Mouse (Mus musculus) forebrain, embryonic 11.5 days (tissue): ENCODE results near the gene Cyp26c1. TPM values are rescaled to one million over a fixed set of nuclear protein-coding genes. Genes with fewer than 3 reads are reported as not detected.
A peak's percentile ranks its signal among the peaks of the same experiment; 100 is the strongest.

Source experiments
- ATAC-seq: fragments of 200-750 bp; cut with Nextera tagmentation; replicated peaks from 2 replicates; pipeline ENCODE4 v1.8.0; 2017; ENCODE audit warnings: moderate TSS enrichment; ENCODE audit not compliant: low FRiP score
- DNase-seq: peaks from one replicate; pipeline ENCODE4 v3.0.0-alpha.2; 2017; ENCODE audit warnings: low spot score
- H3K27ac ChIP-seq: fragments of 300-500 bp; sonication (generic); 2 replicates; pipeline ENCODE4 v1.5.1; 2014; ENCODE audit warnings: low read depth, low read length
- H3K27me3 ChIP-seq: fragments of 300-500 bp; sonication (generic); 2 replicates; pipeline ENCODE4 v1.6.1; 2014; ENCODE audit warnings: mild to moderate bottlenecking, low read length, mixed read lengths; ENCODE audit not compliant: control insufficient read depth, insufficient read depth
- H3K36me3 ChIP-seq: fragments of 300-500 bp; sonication (generic); 2 replicates; pipeline ENCODE4 v1.6.1; 2014; ENCODE audit warnings: mild to moderate bottlenecking, low read length, moderate library complexity, mixed read lengths; ENCODE audit not compliant: control insufficient read depth, insufficient read depth
- H3K4me1 ChIP-seq: fragments of 300-500 bp; sonication (generic); replicated peaks from 2 replicates; pipeline ENCODE4 v1.6.1; 2014; ENCODE audit warnings: low read length, mixed read lengths; ENCODE audit not compliant: control insufficient read depth, insufficient read depth
- H3K4me2 ChIP-seq: fragments of 300-500 bp; sonication (generic); 2 replicates; pipeline ENCODE4 v1.6.1; 2014; ENCODE audit warnings: low read depth, mild to moderate bottlenecking, low read length, moderate library complexity, mixed read lengths; ENCODE audit not compliant: severe bottlenecking
- H3K4me3 ChIP-seq: fragments of 300-500 bp; sonication (generic); 2 replicates; pipeline ENCODE4 v1.5.1; 2014; ENCODE audit warnings: low read depth, low read length
- H3K9ac ChIP-seq: fragments of 300-500 bp; sonication (generic); 2 replicates; pipeline ENCODE4 v1.6.1; 2014; ENCODE audit warnings: low read length
- H3K9me3 ChIP-seq: fragments of 300-500 bp; sonication (generic); 2 replicates; pipeline ENCODE4 v1.6.1; 2016; ENCODE audit warnings: low read length, mixed read lengths; ENCODE audit not compliant: control insufficient read depth
- WGBS: fragments of 180-500 bp; shearing (Covaris S2); extraction: QIAGEN DNeasy Blood & Tissue Kit; methylation state at CpG from one replicate; pipeline ENCODE4 v1.1.7; 2014; 5-methylcytosine and 5-hydroxymethylcytosine counted together
- polyA plus RNA-seq: library from polyadenylated mRNA; unstranded; fragments of >200 nt; fragmentation: Nextera tagmentation; extraction: Ambion mirVana; gene quantifications from 2 replicates; pipeline ENCODE4 v1.2.1, GENCODE M21; 2014

The Cyp26c1 gene
- polyA plus RNA-seq, 1 experiment from 2014 or later: not detected

- Histone ChIP-seq H3K9me3 (no peaks in the 10 kb centered on the region), H3K9ac (no peak overlapping the region), H3K27ac (no peak overlapping the region), H3K4me2 (no peak overlapping the region), H3K4me3 (no peak overlapping the region), H3K27me3 (no peaks in the 10 kb centered on the region; the same call in 1 of the 2 replicates), H3K36me3 (no peaks in the 10 kb centered on the region), H3K4me1 (0 out of 2 replicates have a peak, but pooled peaks cover 3% of the 10 kb centered on the region)
- ATAC-seq (no peak), DNase-seq (no peak)
- 68% methylated on average over 12 of the region's 12 CpGs for WGBS
Measured at GRCm38 (mm10) chr19:37673393-37673792, 12.0 kb upstream of the Cyp26c1 start.

- Histone ChIP-seq H3K9ac (no peak overlapping the region), H3K4me1 (peaks cover 7% of the 10 kb centered on the region), H3K27ac (no peak overlapping the region), H3K4me3 (no peak overlapping the region), H3K4me2 (no peak overlapping the region), H3K9me3 (no peaks in the 10 kb centered on the region), H3K36me3 (no peaks in the 10 kb centered on the region), H3K27me3 (peaks cover 87% of the 10 kb centered on the region)
- 2% methylated on average over 23 of the region's 23 CpGs for WGBS
- DNase-seq: no peak
- no peak for ATAC-seq
Measured at GRCm38 (mm10) chr19:37686347-37686746, 966 bp downstream of the Cyp26c1 start.

- peaks cover 7% of the 10 kb centered on the region for H3K4me1 ChIP-seq
- no peak overlapping the region for H3K27ac ChIP-seq
- no peaks in the 10 kb centered on the region for H3K9me3 ChIP-seq
- H3K9ac ChIP-seq: no peak overlapping the region
- 0 out of 2 replicates have a peak, but pooled peaks have one; percentile 21 for ATAC-seq
- no peak overlapping the region for H3K4me2 ChIP-seq
- no peak overlapping the region for H3K4me3 ChIP-seq
- H3K36me3 ChIP-seq: no peaks in the 10 kb centered on the region
- WGBS: 3% methylated on average over 62 of the region's 62 CpGs
- peaks cover 95% of the 10 kb centered on the region for H3K27me3 ChIP-seq
- peak; percentile 71 for DNase-seq
Measured at GRCm38 (mm10) chr19:37686941-37687850, 1.8 kb downstream of the Cyp26c1 start.

GRCm38 (mm10) chr19:37689478-37689877 lies 4.1 kb downstream of the Cyp26c1 start:
- ATAC-seq: no peak
- Histone ChIP-seq H3K4me3 (no peak overlapping the region), H3K36me3 (no peaks in the 10 kb centered on the region), H3K9me3 (no peaks in the 10 kb centered on the region), H3K4me2 (no peak overlapping the region), H3K27me3 (peaks cover 100% of the 10 kb centered on the region), H3K4me1 (peaks cover 11% of the 10 kb centered on the region), H3K9ac (no peak overlapping the region), H3K27ac (no peak overlapping the region)
- DNase-seq: no peak
- 42% methylated on average over 5 of the region's 5 CpGs for WGBS

GRCm38 (mm10) chr19:37690716-37691115 lies 5.3 kb downstream of the Cyp26c1 start:
- H3K4me1 ChIP-seq: peaks cover 12% of the 10 kb centered on the region
- H3K4me2 ChIP-seq: peak overlapping the region; percentile 35; the same call in 1 of the 2 replicates
- H3K4me3 ChIP-seq: peak overlapping the region; percentile 10; the same call in 1 of the 2 replicates
- 3% methylated on average over 29 of the region's 29 CpGs for WGBS
- ATAC-seq (no peak), DNase-seq (peak; percentile 77)
- no peak overlapping the region for H3K9ac ChIP-seq
- no peak overlapping the region for H3K27ac ChIP-seq
- H3K36me3 ChIP-seq: no peaks in the 10 kb centered on the region
- H3K9me3 ChIP-seq: no peaks in the 10 kb centered on the region
- H3K27me3 ChIP-seq: peaks cover 100% of the 10 kb centered on the region

- H3K4me2 ChIP-seq: peak overlapping the region; percentile 49
- no peaks in the 10 kb centered on the region for H3K9me3 ChIP-seq
- H3K27ac ChIP-seq: no peak overlapping the region
- peak overlapping the region; percentile 26 for H3K4me3 ChIP-seq
- ATAC-seq (peak; percentile 61; the same call in 1 of the 2 replicates), DNase-seq (peak; percentile 80)
- peaks cover 10% of the 10 kb centered on the region for H3K4me1 ChIP-seq
- H3K36me3 ChIP-seq: no peaks in the 10 kb centered on the region
- H3K9ac ChIP-seq: no peak overlapping the region
- under 1% methylated on average over 35 of the region's 40 CpGs for WGBS
- peaks cover 100% of the 10 kb centered on the region for H3K27me3 ChIP-seq
Measured at GRCm38 (mm10) chr19:37692879-37693278, 7.5 kb downstream of the Cyp26c1 start.

- H3K4me1 ChIP-seq: peaks cover 16% of the 10 kb centered on the region
- H3K27ac ChIP-seq: no peak overlapping the region
- no peak for DNase-seq
- H3K9me3 ChIP-seq: no peaks in the 10 kb centered on the region
- WGBS: 28% methylated on average over 13 of the region's 13 CpGs
- H3K27me3 ChIP-seq: peaks cover 100% of the 10 kb centered on the region
- no peak overlapping the region for H3K9ac ChIP-seq
- H3K36me3 ChIP-seq: no peaks in the 10 kb centered on the region
- H3K4me2 ChIP-seq: no peak overlapping the region
- ATAC-seq: no peak
- no peak overlapping the region for H3K4me3 ChIP-seq
Measured at GRCm38 (mm10) chr19:37695146-37695545, 9.8 kb downstream of the Cyp26c1 start.

GRCm38 (mm10) chr19:37695762-37696602 lies 10.6 kb downstream of the Cyp26c1 start:
- 2% methylated on average over 42 of the region's 42 CpGs for WGBS
- Histone ChIP-seq H3K27ac (no peak overlapping the region), H3K4me3 (no peak overlapping the region), H3K27me3 (peaks cover 100% of the 10 kb centered on the region), H3K36me3 (no peaks in the 10 kb centered on the region), H3K9ac (no peak overlapping the region), H3K4me2 (no peak overlapping the region), H3K9me3 (no peaks in the 10 kb centered on the region), H3K4me1 (peaks cover 16% of the 10 kb centered on the region)
- ATAC-seq: no peak
- no peak for DNase-seq
